Mouse (Mus musculus) stomach, embryonic 14.5 days (tissue): ENCODE data around the gene Zic5. TPM values are rescaled to one million over a fixed set of nuclear protein-coding genes. Genes with fewer than 3 reads are reported as not detected.
A peak's percentile ranks its signal among the peaks of the same experiment; 100 is the strongest.
"Not testable (repeated sequence)": the region's sequence is repeated elsewhere in the genome, so short reads cannot be mapped to it uniquely, and the experiment has no call there.

Experiments used
- ATAC-seq: fragments of 200-750 bp; cut with Nextera tagmentation; 2 replicates; pipeline ENCODE4 v1.8.0; 2017; ENCODE audit warnings: low read depth, moderate TSS enrichment; ENCODE audit not compliant: insufficient number of reproducible peaks, insufficient read depth, low FRiP score
- H3K27ac ChIP-seq: fragments of 300-500 bp; sonication (generic); 2 replicates; pipeline ENCODE4 v1.5.1; 2014; ENCODE audit warnings: mild to moderate bottlenecking, low read length, moderate library complexity, mixed read lengths
- H3K27me3 ChIP-seq: fragments of 300-500 bp; sonication (generic); 2 replicates; pipeline ENCODE4 v1.6.1; 2014; ENCODE audit warnings: low read length, control low read depth, mixed read lengths; ENCODE audit not compliant: control insufficient read depth, insufficient read depth
- H3K36me3 ChIP-seq: fragments of 300-500 bp; sonication (generic); 2 replicates; pipeline ENCODE4 v1.6.1; 2014; ENCODE audit warnings: mild to moderate bottlenecking, control low read depth, low read length, moderate library complexity, mixed read lengths; ENCODE audit not compliant: control insufficient read depth, insufficient read depth
- H3K4me1 ChIP-seq: fragments of 300-500 bp; sonication (generic); 2 replicates; pipeline ENCODE4 v1.6.1; 2014; ENCODE audit warnings: low read length, control low read depth, mixed read lengths; ENCODE audit not compliant: control insufficient read depth, insufficient read depth
- H3K4me2 ChIP-seq: fragments of 300-500 bp; sonication (generic); replicated peaks from 2 replicates; pipeline ENCODE4 v1.6.1; 2014; ENCODE audit warnings: low read depth, low read length, control low read depth
- H3K4me3 ChIP-seq: fragments of 300-500 bp; sonication (generic); 2 replicates; pipeline ENCODE4 v1.5.1; 2014; ENCODE audit warnings: low read depth, low read length, control low read depth
- H3K9ac ChIP-seq: fragments of 300-500 bp; sonication (generic); replicated peaks from 2 replicates; pipeline ENCODE4 v1.6.1; 2014; ENCODE audit warnings: low read depth, mild to moderate bottlenecking, control low read depth, low read length, moderate library complexity, mixed read lengths
- H3K9me3 ChIP-seq: fragments of 300-500 bp; sonication (generic); 2 replicates; pipeline ENCODE4 v1.6.1; 2016; ENCODE audit warnings: low read depth, low read length, control low read depth; ENCODE audit not compliant: control insufficient read depth
- whole genome bisulfite sequencing: fragments of 180-500 bp; shearing (Covaris S2); extraction: QIAGEN DNeasy Blood & Tissue Kit; methylation state at CpG from one replicate; pipeline ENCODE4 v1.1.7; 2014; 5-methylcytosine and 5-hydroxymethylcytosine counted together
- polyA plus RNA-seq: library from polyadenylated mRNA; unstranded; fragments of >200 nt; fragmentation: Nextera tagmentation; extraction: Ambion mirVana; gene quantifications from 2 replicates; pipeline ENCODE4 v1.2.1, GENCODE M21; 2014

Zic5 gene
- polyA plus RNA-seq, 1 experiment from 2014 or later: not detected

DNA sequence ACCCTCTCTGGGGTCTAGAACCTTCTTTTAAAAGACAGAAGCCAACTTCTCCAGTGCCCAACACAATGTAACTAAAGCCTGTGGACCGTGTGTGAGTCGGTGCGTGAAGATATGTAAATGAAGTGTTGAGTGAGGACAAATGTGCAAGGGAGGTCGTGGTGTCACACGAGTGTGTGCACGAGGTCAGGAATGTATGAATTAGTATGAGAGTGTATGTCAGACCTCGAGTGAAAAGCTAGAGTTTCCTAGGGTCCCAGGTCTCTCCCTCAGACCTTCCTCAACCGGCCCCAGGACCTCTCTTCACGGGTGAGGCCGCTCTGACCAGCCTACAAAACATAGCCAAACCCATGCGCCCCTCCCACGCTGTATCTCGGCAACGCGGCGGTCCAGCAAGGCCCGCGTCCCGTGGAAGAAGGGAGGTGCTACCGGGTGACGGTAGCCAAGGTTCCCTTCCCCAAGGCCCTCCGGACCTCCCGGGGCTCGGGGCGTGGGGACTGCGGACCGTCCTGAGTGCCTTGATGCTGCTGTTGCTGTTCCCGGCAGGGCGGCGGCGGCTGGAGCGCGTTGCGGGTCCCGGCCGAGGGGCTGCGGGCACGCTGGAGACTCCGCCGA is 2.3 kb downstream of the Zic5 start:
- no peaks in the 10 kb centered on the region for H3K9me3 ChIP-seq
- peaks cover 19% of the 10 kb centered on the region for H3K4me1 ChIP-seq
- H3K4me2 ChIP-seq: peak overlapping the region; percentile 82
- H3K27ac ChIP-seq: no peak overlapping the region
- ATAC-seq: peak; percentile 12; the same call in 1 of the 2 replicates
- H3K9ac ChIP-seq: no peak overlapping the region
- WGBS: 1% methylated on average over 40 of the region's 40 CpGs
- H3K36me3 ChIP-seq: no peaks in the 10 kb centered on the region
- H3K27me3 ChIP-seq: peaks cover 52% of the 10 kb centered on the region
- H3K4me3 ChIP-seq: peak overlapping the region; percentile 32

DNA sequence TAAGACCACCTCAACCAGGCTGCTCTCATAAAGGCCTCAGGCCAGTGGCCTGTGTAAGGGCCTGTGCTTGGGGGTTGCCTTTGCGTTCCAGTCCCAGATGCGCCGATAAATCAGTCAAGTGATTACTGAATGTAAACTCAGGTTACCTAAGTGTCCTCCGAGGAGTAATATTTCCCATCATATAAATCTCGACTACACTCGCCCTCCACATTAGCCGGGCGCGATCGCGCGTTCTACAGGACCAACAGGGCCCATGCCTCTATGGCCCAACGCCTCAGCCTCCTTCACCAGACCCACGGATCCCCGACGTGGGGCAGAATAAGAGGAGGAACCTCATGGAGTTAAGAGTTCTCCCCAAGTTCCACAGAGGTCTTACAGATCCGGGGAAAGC is 2.8 kb downstream of the Zic5 start:
- Histone ChIP-seq H3K4me1 (peaks cover 19% of the 10 kb centered on the region), H3K4me3 (no peak overlapping the region), H3K4me2 (no peak overlapping the region), H3K9me3 (no peaks in the 10 kb centered on the region), H3K27me3 (peaks cover 51% of the 10 kb centered on the region), H3K27ac (no peak overlapping the region), H3K9ac (no peak overlapping the region), H3K36me3 (no peaks in the 10 kb centered on the region)
- 11% methylated on average over 17 of the region's 17 CpGs for WGBS
- ATAC-seq: no peak

DNA sequence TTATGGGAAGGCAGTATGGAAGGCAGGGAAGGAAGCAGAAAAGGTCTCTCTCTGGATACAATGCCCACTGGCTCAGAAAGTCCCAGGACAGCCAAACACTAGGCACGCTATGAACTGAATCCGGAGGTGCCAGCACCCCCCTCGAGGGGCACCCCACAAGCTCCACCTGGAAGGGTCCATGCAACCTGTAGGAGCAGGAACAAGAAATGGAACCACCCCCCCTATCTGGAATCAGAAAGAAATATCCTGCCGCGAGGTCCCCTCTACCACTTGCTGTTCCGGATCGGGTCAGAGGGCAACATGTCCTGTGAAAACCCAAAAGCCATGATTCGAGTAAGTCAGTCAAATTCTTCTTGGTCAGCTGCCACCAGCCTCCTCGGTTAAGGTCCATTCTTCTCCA is 3.5 kb downstream of the Zic5 start:
- Histone ChIP-seq H3K9me3 (no peaks in the 10 kb centered on the region), H3K9ac (no peak overlapping the region), H3K27ac (no peak overlapping the region), H3K4me2 (no peak overlapping the region), H3K27me3 (peaks cover 46% of the 10 kb centered on the region), H3K4me3 (no peak overlapping the region), H3K4me1 (peaks cover 19% of the 10 kb centered on the region), H3K36me3 (no peaks in the 10 kb centered on the region)
- 26% methylated on average over 9 of the region's 9 CpGs for WGBS
- ATAC-seq: no peak

DNA sequence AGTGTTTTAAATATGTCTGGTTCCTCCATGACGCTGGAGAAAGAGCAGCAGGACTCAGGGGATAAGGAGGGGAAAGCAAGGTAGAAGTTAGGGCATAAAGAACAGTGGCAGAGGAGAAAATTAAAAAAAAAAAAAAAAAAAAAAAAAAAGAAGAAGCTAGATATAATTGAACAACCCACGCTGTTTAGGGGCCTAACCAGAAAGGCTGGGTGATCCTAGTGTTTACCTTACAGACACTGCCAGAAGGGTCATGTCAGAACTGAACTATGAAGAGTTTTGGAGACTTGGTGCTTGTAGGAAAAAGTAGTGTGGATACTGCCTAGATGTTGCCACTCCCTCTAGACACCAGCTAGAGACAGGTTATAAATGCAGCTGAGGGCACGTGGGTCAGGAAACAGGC is 4.0 kb downstream of the Zic5 start:
- H3K4me1 ChIP-seq: peaks cover 19% of the 10 kb centered on the region
- H3K4me2 ChIP-seq: no peak overlapping the region
- WGBS: 33% methylated on average over 3 of the region's 3 CpGs
- H3K36me3 ChIP-seq: no peaks in the 10 kb centered on the region
- H3K4me3 ChIP-seq: no peak overlapping the region
- no peaks in the 10 kb centered on the region for H3K9me3 ChIP-seq
- peaks cover 43% of the 10 kb centered on the region for H3K27me3 ChIP-seq
- no peak for ATAC-seq
- H3K27ac ChIP-seq: no peak overlapping the region
- H3K9ac ChIP-seq: no peak overlapping the region

DNA sequence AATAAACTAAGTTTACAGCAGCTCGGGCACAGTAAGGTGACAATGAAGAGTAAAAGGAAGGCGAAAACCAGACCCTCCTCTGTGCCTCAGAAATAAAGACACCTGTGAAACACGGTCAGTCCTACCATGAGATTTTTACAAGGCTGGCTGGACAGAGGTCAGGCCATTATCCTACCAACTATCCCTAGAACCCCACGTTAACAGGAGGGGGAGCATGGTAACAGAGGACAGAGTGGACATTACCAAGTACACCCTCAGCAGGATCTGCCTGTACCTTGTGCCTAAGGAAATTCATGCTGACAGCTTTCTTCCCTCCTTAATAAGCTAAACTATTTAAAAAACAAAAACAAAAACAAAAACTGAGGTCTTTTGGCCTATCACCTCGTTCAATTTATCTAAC is 5.3 kb downstream of the Zic5 start:
- 55% methylated on average over 5 of the region's 5 CpGs for WGBS
- Histone ChIP-seq H3K9me3 (no peaks in the 10 kb centered on the region), H3K4me3 (no peak overlapping the region), H3K27ac (no peak overlapping the region), H3K4me1 (peaks cover 16% of the 10 kb centered on the region), H3K4me2 (no peak overlapping the region), H3K9ac (no peak overlapping the region), H3K27me3 (peaks cover 45% of the 10 kb centered on the region), H3K36me3 (no peaks in the 10 kb centered on the region)
- no peak for ATAC-seq

DNA sequence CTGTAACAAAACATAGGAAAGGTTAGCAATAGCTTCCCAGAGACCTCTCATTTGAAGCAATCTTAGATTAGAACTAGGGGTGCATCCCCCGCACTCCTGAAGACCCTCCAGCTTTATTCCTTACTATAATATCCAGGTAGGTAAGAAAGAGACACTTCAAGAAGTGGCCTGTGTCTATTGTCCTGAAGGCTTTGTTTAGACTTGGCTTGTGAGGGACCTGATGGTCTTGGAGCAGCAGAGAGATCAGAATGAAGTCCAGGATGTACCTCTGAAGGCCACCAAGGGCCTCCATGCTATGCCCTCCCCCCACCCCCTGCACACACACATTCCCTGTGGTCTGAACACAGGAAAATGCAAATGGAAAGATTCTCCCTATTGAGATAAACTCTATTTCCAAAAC is 5.7 kb downstream of the Zic5 start:
- Histone ChIP-seq H3K9ac (no peak overlapping the region), H3K9me3 (no peaks in the 10 kb centered on the region), H3K36me3 (no peaks in the 10 kb centered on the region), H3K4me2 (no peak overlapping the region), H3K4me3 (no peak overlapping the region), H3K27me3 (peaks cover 45% of the 10 kb centered on the region), H3K4me1 (peaks cover 12% of the 10 kb centered on the region), H3K27ac (no peak overlapping the region)
- 88% methylated on average over 1 of the region's 1 CpGs for WGBS
- ATAC-seq: no peak

DNA sequence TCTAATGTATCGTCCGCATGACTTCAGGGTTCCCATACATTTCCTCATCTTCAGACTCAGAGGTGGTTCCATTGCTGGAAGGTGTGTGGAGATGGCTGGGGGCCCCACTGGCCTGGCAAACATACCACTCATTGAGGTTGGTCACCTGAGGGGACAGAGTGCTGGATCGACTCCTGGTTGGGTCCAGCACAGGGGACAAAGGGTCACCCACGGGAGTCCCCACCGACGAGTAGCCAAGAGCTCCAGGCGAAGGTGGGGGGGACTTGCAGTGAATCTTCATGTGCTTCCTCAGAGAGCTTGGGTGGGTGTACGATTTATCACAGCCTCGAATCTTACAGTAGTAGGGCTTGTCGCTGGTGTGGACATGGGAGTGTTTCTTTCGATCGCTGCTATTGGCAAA is 6.1 kb downstream of the Zic5 start:
- ATAC-seq, H3K27ac ChIP-seq, H3K4me1 ChIP-seq, H3K9me3 ChIP-seq, H3K4me3 ChIP-seq, H3K4me2 ChIP-seq, H3K36me3 ChIP-seq, H3K9ac ChIP-seq: not testable (repeated sequence)
- peaks cover 44% of the 10 kb centered on the region for H3K27me3 ChIP-seq
- WGBS: 84% methylated on average over 7 of the region's 12 CpGs

DNA sequence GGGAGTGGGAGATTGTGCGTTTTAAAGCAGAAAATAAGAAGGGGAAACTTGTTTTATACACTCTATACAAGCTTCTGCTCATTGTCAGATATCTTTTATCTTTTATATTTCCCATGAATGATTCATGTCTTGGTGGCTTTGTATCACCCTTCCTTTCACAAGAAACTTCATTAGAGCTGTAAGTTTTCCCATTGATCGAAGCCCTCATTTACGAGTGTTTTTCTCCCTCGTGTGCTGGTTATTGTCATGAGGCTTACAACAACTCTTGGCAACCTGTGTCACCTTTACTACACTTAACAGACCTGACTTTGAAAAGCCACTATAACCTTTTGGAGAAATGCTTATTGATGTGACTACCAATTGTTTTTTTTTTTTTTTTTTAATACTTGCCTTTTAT is 9.9 kb downstream of the Zic5 start:
- Histone ChIP-seq H3K27me3 (peaks cover 54% of the 10 kb centered on the region), H3K36me3 (no peaks in the 10 kb centered on the region), H3K27ac (no peak overlapping the region), H3K4me3 (no peak overlapping the region), H3K9me3 (no peaks in the 10 kb centered on the region), H3K9ac (no peak overlapping the region), H3K4me2 (no peak overlapping the region), H3K4me1 (peaks cover 6% of the 10 kb centered on the region; the same call in 1 of the 2 replicates)
- ATAC-seq: no peak
- 80% methylated on average over 4 of the region's 4 CpGs for WGBS

DNA sequence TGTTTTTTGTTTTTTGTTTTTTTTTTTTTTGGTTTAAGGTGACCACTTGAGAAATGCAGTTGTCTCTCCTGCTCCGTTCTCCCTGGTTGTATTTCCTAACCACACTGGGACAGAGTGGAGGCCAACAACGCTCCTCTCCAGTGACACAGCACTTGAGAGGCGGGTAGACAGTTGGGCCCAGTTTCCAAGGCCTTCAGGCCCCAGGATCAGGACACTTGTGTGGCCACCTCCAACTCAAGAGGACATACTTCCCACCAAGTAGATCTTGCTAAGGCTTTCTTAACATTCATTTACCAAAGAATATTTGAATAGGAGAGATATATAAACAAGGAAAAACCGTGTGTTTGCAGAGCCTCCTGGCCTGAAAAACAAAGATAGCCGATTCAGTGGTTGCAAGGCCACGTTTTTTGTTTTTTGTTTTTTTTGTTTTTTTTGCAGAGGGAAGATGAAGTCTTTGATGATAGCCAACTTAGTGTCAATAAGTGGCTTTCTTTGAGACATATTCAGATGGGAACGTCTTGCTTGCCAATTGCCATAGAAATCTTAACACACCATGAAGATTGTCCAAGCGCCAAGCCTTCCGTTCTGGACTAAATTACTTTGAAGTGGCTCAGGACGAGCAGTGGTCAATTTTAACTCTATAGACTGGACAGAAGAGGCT is 10.4 kb downstream of the Zic5 start:
- 59% methylated on average over 10 of the region's 10 CpGs for WGBS
- peaks cover 6% of the 10 kb centered on the region; the same call in 1 of the 2 replicates for H3K4me1 ChIP-seq
- H3K27me3 ChIP-seq: peaks cover 54% of the 10 kb centered on the region
- H3K36me3 ChIP-seq: no peaks in the 10 kb centered on the region
- no peak overlapping the region for H3K4me3 ChIP-seq
- no peak overlapping the region for H3K4me2 ChIP-seq
- H3K9ac ChIP-seq: no peak overlapping the region
- no peak for ATAC-seq
- H3K9me3 ChIP-seq: no peaks in the 10 kb centered on the region
- no peak overlapping the region for H3K27ac ChIP-seq
